Mouse (Mus musculus): ENCODE data around the gene Olfr355. TPM values are rescaled to one million over a fixed set of nuclear protein-coding genes. Genes with fewer than 3 reads are reported as not detected.

Olfr355 gene
- total RNA-seq (2012; rRNA removed) = not detected in 2 replicates
- total RNA-seq (2014; rRNA removed) = not detected in 2 replicates
- not detected in 2 replicates for polyA plus RNA-seq (2012; ENCODE audit: insufficient read length, low read depth)

GRCm38 (mm10) chr2:36928797-36929196 lies at the start of gene Olfr355:
Gene Olfr355, minus strand, starts transcription at chr2:36928897.
- no peak within 1 kb of the TSS for H3K4me2 ChIP-seq (ENCODE audit: insufficient read depth, low read depth, poor library complexity, severe bottlenecking)
- H3K79me2 ChIP-seq (replicated peaks; ENCODE audit: control insufficient read depth, extremely low read depth, insufficient read depth, poor library complexity, severe bottlenecking) = no peaks in the 10 kb centered on the region
- no peaks in the 10 kb centered on the region for H3K36me3 ChIP-seq (replicated peaks in 1 of 2; ENCODE audit: control insufficient read depth in 1 of 2, insufficient read depth in 1 of 2, low read length in 1 of 2)
- no peaks in the 10 kb centered on the region for H3K9me3 ChIP-seq (replicated peaks; ENCODE audit: low read length)
- in situ Hi-C loops (cut with MboI; ENCODE audit: low pct_ligation_motif_present, low pct_unique_long_range_greater_than_20kb, low sequenced_read_pairs) = no loop called here
- dilution Hi-C loops (cut with MboI; ENCODE audit: extremely low pct_ligation_motif_present, extremely low pct_unique_long_range_greater_than_20kb, low sequenced_read_pairs) = no loop called here
- H3K4me1 ChIP-seq (ENCODE audit: control insufficient read depth in 1 of 2, insufficient read depth in 2 of 2) = no peaks in the 10 kb centered on the region
- H3K27me3 ChIP-seq (replicated peaks) = peaks cover 25% of the 10 kb centered on the region
- DNase-seq (ENCODE audit: extremely low read depth) = no peak
- no peak within 1 kb of the TSS for H3K9ac ChIP-seq (ENCODE audit: insufficient read depth, low read depth)
- no peak within 1 kb of the TSS for H3K27ac ChIP-seq (ENCODE audit: insufficient read depth, low read depth)
- no peak within 1 kb of the TSS for H3K4me3 ChIP-seq (replicated peaks in 1 of 3; ENCODE audit: low read depth in 2 of 3, low read length in 2 of 3, poor library complexity in 1 of 3)
- TF ChIP-seq MYC (IDR thresholded peaks at IDR 0.05; ENCODE audit: low read depth, low read length) = no peak
- TF ChIP-seq EP300 (IDR thresholded peaks at IDR 0.05; ENCODE audit: low read length) = no peak
- TF ChIP-seq NELFE (IDR thresholded peaks at IDR 0.05; ENCODE audit: low read depth, low read length) = no peak
- no peak for TF ChIP-seq CHD2 (IDR thresholded peaks at IDR 0.05; ENCODE audit: low read length)
- TF ChIP-seq MEF2A (IDR thresholded peaks at IDR 0.05; ENCODE audit: borderline replicate concordance, low read depth, low read length) = no peak
- no peak for TF ChIP-seq CTCF (conservative IDR thresholded peaks at IDR 0.05 in 1 of 2, IDR thresholded peaks at IDR 0.05 in 1 of 2; ENCODE audit: low read depth in 2 of 2, low read length in 2 of 2)
- TF ChIP-seq JUN (IDR thresholded peaks at IDR 0.05; ENCODE audit: insufficient read depth, low read depth, low read length) = no peak
- TF ChIP-seq USF2 (conservative IDR thresholded peaks at IDR 0.05; ENCODE audit: low read depth, low read length) = no peak

GRCm38 (mm10) chr2:36936821-36937220 lies 8.1 kb upstream of the Olfr355 start, which contains the start of gene Olfr356:
Gene Olfr356, plus strand, starts transcription at chr2:36937121.
- no peaks in the 10 kb centered on the region for H3K79me2 ChIP-seq (replicated peaks; ENCODE audit: control insufficient read depth, extremely low read depth, insufficient read depth, poor library complexity, severe bottlenecking)
- no peak for TF ChIP-seq EP300 (IDR thresholded peaks at IDR 0.05; ENCODE audit: low read length)
- TF ChIP-seq MAFK (IDR thresholded peaks at IDR 0.05; ENCODE audit: insufficient replicate concordance, low read length) = no peak
- no peak for TF ChIP-seq CHD1 (IDR thresholded peaks at IDR 0.05; ENCODE audit: low read depth, low read length)
- no peak for TF ChIP-seq HCFC1 (IDR thresholded peaks at IDR 0.05; ENCODE audit: low read depth, low read length)
- no peak for TF ChIP-seq JUND (conservative IDR thresholded peaks at IDR 0.05; ENCODE audit: low read depth, low read length)
- TF ChIP-seq ZKSCAN1 (IDR thresholded peaks at IDR 0.05; ENCODE audit: borderline replicate concordance, low read depth, low read length) = no peak
- no peak for TF ChIP-seq MAX (IDR thresholded peaks at IDR 0.05; ENCODE audit: low read length)
- no peak for TF ChIP-seq NELFE (IDR thresholded peaks at IDR 0.05; ENCODE audit: low read depth, low read length)
- TF ChIP-seq RAD21 (IDR thresholded peaks at IDR 0.05; ENCODE audit: low read depth, low read length) = no peak
- TF ChIP-seq GABPA (IDR thresholded peaks at IDR 0.05; ENCODE audit: insufficient replicate concordance, low read depth, low read length) = no peak
- no peak for TF ChIP-seq ZMIZ1 (IDR thresholded peaks at IDR 0.05; ENCODE audit: low read depth, low read length)
- TF ChIP-seq JUN (IDR thresholded peaks at IDR 0.05; ENCODE audit: insufficient read depth, low read depth, low read length) = no peak
- no peak for TF ChIP-seq USF2 (conservative IDR thresholded peaks at IDR 0.05; ENCODE audit: low read depth, low read length)
- TF ChIP-seq SIN3A (IDR thresholded peaks at IDR 0.05; ENCODE audit: low read length) = no peak
- TF ChIP-seq PAX5 (IDR thresholded peaks at IDR 0.05; ENCODE audit: low read length) = no peak
- no peak for TF ChIP-seq ELF1 (IDR thresholded peaks at IDR 0.05; ENCODE audit: low read depth, low read length)
- H3K27ac ChIP-seq (ENCODE audit: insufficient read depth, low read depth) = no peak within 1 kb of the TSS
- H3K4me3 ChIP-seq (replicated peaks in 1 of 3; ENCODE audit: low read depth in 2 of 3, low read length in 2 of 3, poor library complexity in 1 of 3) = no peak within 1 kb of the TSS
- no peaks in the 10 kb centered on the region for H3K36me3 ChIP-seq (replicated peaks in 1 of 2; ENCODE audit: control insufficient read depth in 1 of 2, insufficient read depth in 1 of 2, low read length in 1 of 2)
- H3K9ac ChIP-seq (ENCODE audit: insufficient read depth, low read depth) = no peak within 1 kb of the TSS
- no peaks in the 10 kb centered on the region for H3K4me1 ChIP-seq (ENCODE audit: control insufficient read depth in 1 of 2, insufficient read depth in 2 of 2)
- H3K9me3 ChIP-seq (replicated peaks; ENCODE audit: low read length) = no peaks in the 10 kb centered on the region
- H3K4me2 ChIP-seq (ENCODE audit: insufficient read depth, low read depth, poor library complexity, severe bottlenecking) = no peak within 1 kb of the TSS
- dilution Hi-C loops (cut with MboI; ENCODE audit: extremely low pct_ligation_motif_present, extremely low pct_unique_long_range_greater_than_20kb, low sequenced_read_pairs) (no loop called here), in situ Hi-C loops (cut with MboI; ENCODE audit: low pct_ligation_motif_present, low pct_unique_long_range_greater_than_20kb, low sequenced_read_pairs) (no loop called here)
- DNase-seq (ENCODE audit: extremely low read depth) = no peak
- H3K27me3 ChIP-seq (replicated peaks) = peaks cover 35% of the 10 kb centered on the region
